Mouse (Mus musculus) urinary bladder, postnatal 14 days (tissue): ENCODE measurements around the gene Ngf.
A peak's percentile ranks its signal among the peaks of the same experiment; 100 is the strongest.

ENCODE experiments used
- DNase-seq: peaks from one replicate; pipeline ENCODE4 v3.0.0; 2021; ENCODE audit warnings: low spot score

Ngf gene

DNA sequence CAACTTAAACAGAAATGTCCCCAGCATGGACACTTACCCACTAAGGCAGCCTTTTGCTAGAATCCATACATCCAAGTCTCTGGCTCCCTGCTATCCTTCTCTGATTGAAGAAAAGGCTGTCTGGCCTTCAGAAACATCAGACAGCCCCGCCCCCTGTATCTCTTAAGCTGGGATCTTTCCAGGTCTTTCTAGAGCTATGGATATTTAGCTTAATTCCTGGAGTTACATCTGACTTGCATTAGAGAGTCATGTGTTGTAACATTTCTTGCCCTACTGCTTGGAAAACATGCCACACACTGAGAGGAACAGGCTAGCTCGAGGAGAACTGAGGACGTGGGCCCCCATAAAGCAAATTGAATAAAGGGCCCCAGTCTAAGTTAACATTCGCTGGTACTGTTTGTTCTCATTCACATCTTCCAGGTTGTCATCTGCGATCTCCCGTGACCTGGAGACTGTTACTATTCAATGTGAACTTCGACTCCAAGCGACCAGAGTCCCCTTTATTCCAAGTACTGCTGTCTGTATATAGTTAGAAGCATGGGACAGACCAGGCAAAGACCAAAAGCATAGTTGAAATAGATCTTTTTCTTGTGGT, 38.0 kb downstream of the Ngf start:
- DNase-seq = no peak

GRCm38 (mm10) chr3:102508455-102508854, 38.7 kb downstream of the Ngf start:
- no peak for DNase-seq

GRCm38 (mm10) chr3:102509601-102510000, 39.9 kb downstream of the Ngf start:
- no peak for DNase-seq

- DNase-seq = no peak
Measured at GRCm38 (mm10) chr3:102516937-102517336, 47.2 kb downstream of the Ngf start.

DNA sequence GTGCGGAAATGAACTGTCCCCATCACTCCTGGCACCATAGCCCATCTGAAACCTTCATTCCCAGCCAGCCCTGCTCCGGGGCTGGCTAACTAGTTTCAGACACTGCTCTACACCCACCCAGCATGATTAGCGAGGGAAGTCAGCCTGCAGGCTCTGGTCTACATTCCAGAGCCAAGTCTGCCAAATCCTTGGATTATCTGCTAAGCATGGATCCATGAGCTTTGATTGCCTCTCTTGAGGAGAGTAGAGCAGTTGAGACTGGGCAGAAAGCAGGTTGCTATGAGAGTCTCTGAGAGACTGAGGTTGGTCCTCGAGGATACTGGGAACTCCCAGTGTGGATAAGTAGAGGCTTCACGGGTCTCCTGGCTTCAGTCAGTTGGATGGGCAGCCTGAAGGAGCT, 51.3 kb downstream of the Ngf start:
- DNase-seq = no peak

GRCm38 (mm10) chr3:102523711-102524110, 54.0 kb downstream of the Ngf start:
- DNase-seq = no peak

DNA sequence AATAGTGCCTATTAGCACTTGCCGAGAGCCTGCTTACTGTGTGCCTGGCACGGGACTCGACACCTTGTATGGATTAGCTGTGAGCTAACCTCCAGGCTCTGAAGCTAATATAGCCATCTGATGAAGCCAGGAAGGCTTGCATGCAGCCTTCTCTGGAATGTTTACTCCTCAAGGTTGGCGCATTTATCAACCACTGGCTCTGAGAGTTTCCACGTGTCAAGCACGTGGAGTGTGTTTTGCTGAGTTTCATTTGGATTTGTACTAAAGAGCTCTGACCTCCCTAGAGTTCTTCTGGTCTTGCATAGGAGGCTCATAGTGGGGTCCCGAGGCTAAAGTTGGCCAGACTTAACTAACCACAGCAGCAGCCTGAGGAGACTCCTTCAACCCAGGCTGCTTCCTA, 55.2 kb downstream of the Ngf start:
- DNase-seq = no peak

DNA sequence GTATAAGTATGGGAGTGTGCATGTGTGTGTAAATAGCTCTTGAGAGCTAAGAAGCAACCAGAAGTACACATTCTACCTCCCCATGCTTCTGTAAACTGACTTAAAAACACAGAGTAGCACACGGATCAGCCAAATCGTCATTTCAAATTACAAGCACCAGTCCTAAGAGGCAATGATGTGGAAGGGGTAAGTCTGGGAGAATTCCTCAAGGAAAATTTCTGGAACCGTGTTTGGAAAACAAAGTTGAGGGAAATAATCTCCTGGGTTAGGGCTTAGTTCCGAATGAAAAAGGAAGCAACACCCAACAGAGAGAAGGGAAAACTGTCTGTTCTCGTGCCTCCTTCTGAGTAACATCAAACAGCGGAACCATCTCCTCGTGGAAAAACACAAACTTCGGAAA, 56.1 kb downstream of the Ngf start:
- DNase-seq = no peak

GRCm38 (mm10) chr3:102526481-102526880, 56.8 kb downstream of the Ngf start:
- peak; percentile 46 for DNase-seq

GRCm38 (mm10) chr3:102534744-102535143, 65.0 kb downstream of the Ngf start:
- DNase-seq = no peak

GRCm38 (mm10) chr3:102543646-102544045, 73.9 kb downstream of the Ngf start:
- no peak for DNase-seq

- DNase-seq = no peak
Measured at GRCm38 (mm10) chr3:102547536-102547935, 77.8 kb downstream of the Ngf start.

DNA sequence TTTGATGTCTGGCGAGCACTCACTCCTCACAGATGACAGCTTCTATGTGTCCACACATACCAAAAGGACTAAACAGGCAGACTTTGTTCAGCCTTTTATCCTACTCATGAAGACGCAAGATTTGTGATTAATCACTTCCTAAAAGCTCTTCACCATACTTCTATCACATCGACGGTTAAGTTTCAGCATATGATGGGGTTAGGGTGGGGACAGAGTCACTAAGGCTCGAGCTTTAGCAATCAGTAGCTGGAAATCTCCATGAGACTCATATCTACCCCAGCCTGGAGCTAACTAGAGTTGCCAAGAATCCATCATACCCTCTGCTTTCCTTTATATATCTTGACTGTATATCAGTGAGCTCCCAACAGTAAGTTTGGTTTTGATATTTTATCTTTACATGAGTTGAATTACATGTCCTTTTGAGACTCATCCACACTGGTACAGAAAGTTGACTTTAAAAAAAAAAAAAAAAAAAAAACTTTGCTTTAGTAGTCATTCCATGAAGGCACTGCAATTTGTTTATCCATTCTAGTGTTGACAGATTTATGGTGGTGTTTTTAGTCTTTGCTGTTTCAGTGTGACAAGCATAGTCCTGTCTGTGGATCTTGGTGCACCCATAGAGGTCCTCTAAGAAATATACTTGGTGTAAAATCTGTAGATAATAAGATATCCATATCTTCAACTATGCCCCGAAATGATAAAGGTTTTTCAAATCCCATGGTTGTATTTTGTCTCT, 84.4 kb downstream of the Ngf start:
- DNase-seq = no peak

DNA sequence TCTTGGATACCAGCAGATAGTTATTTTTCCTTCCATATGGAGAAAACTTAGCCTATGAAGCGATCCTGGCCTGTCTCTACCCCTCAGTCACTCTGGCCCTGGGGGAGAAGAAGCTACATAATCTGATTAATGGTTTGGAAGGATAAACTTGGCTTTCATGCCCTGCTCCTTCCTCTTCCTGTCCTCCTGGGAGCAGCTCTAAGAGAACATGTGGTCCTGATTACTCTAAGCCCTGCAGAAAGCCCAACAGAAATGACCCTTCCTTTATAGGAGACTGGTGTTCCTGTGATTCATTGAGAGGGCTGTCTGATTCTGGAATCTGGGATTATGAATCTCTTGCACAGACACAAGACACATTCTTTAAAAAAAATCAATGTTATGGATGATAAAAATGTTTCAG, 86.4 kb downstream of the Ngf start:
- DNase-seq = no peak

- no peak for DNase-seq
Measured at GRCm38 (mm10) chr3:102556645-102557044, 86.9 kb downstream of the Ngf start.
